Mouse (Mus musculus) kidney, adult 8-10 months (tissue): ENCODE data around the gene Kiz.
A peak's percentile ranks its signal among the peaks of the same experiment; 100 is the strongest.

ENCODE experiments used
- DNase-seq, 2 experiments: peaks; one replicate each; pipeline ENCODE4 v3.0.0; 2022

The Kiz gene

DNA sequence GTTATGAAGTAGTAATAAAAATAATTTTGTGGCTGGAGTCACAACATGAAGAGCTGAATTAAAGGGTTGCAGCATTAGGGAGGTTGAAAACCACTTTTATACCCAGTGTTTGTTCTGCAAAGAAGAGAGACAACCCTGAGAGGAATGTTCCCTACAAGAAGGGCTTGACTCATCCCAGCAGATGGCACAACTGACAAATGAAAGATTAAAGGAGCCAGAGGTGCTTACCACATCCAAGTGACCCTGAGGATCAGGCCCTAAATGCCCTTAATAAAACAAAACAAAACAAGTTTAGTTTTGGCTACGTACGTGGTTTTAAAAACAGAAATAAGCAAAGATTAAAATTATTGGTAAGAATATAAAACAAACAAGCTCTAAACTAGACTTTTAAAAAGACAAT, 129.2 kb downstream of the Kiz start:
- no peak for DNase-seq

DNA sequence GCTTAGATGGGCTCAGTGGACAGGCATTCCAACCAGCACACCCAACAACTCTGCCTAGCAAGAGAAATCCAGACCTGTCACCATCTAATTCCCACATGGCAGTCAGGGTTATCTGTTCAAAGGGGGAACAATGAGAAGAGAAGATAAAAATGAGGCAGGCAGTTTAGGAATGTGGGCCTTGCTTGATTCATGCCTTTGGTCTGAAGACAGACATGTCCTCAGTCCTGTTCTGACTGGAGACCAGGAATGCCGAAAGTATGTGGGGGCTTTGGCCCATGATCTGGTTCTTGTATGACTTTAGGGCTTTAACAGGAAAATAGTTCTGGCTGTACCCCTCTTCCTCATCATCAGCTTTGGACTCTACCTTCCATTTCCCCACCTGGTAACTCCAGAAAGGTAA, 130.1 kb downstream of the Kiz start:
- DNase-seq, result no peak

DNA sequence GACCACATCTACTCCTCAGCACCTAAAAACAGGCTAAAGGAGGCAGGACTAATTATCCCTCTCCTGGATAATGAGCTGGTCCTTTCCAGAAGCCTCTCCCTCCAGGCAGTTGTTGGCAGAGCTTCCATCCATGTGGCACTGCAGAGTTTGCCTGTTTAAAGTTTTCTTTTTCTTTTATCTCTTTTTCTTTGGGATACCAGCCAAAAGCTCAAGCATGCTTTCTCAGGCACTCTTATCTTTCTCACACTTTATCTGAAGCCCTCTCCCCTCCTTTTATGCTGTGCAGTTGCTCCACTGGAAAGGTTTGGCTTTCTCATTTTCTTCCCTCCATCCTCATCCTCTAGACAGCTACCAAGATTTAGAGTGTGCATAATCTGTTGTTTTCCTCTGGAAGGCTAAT, 130.8 kb downstream of the Kiz start:
- DNase-seq, result no peak

DNA sequence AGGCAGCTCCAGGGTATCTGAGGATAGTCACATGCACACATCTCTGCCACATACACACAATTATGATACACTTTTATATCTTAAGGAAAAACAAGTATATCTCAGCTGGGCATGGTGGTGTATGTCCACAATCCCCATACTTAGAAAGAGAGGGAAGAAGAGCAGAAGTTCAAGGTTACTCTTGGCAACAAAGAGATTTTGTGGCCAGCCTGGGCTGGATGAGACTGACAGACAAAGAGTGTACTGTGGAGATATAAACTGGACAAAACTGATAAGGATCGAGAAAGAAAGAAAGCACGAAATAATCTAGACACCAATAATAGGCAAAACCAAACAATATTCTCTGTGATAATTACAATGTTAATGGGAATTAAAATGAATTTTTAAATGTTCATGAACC, 151.6 kb downstream of the Kiz start:
- DNase-seq, result no peak

GRCm38 (mm10) chr2:147009084-147009483, 153.4 kb downstream of the Kiz start:
- DNase-seq, result no peak

GRCm38 (mm10) chr2:147010141-147010540, 154.5 kb downstream of the Kiz start:
- no peak for DNase-seq

DNA sequence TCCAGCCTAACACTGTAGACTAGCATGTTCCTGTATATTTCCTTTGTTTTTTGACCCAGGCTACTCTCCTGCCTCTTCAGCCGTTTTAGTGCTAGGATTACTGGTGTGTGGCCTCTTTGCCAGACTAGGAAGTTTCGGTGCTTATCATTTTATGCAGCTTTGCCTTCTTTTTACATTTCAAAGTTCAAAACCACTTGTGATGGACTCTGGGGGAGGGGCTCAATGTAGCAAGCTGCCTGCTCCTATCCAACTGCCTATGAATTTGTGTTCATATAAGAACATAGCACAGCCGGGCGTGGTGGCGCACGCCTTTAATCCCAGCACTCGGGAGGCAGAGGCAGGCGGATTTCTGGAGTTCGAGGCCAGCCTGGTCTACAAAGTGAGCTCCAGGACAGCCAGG, 155.3 kb downstream of the Kiz start:
- no peak for DNase-seq

DNA sequence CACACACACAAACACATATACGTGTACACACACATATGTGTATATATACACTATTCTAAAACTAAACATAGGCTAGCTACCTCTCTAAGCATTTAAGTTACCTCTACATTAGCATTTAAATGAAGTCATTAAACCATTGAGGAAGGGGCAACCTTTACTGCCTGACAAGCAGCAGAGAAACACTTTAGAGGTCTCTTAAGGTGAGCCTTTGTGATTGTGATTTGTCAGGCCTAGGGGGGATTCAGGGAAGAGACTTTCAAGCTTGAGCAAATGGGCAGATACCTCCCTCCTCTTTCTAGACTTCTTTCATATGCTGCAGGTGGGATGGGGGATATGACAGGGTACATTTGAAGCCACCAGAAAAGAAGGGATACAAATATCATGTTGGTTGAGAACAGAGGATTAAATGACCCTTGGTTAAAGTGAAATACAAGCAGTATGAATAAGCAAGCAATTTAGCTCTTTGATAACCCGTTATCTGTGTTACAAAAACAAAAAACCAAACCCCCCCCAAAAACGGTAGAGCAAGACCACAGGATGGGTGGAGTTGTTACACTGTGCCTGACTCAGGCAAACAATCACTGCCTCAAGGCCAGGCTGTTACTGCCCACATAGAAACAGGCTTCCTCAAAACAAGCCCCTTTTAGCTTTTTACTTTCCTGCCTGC, 155.9 kb downstream of the Kiz start:
- DNase-seq, result no peak

- no peak for DNase-seq
These were observed 156.5 kb downstream of the Kiz start for GRCm38 (mm10) chr2:147012141-147012622.

DNA sequence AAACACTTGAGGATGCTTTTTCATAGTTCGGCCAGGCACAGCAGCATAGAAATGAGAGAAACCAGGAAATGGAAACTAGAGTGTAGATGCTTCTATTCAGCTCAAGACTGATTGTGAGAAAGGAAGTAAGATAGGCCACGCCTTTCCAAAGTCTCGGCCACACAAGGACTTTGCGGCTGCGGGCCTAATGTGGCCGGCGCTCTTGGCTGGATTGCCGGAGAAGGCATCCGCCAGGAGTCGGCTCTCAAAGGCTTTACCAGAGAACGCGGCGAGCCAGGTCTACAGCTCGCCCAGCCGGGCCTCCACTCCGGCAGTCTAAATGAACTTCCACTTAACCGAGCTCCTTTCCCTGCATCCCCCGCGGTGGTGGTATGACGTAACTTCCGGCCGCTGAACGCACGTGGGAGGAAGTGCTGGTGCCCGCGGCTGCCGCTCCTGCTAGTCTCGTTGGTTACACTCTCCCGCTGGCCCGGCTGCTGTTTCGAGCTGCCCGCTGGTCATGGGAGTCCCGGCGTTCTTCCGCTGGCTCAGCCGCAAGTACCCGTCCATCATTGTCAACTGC, 157.0 kb downstream of the Kiz start, which contains the start of gene Xrn2:
Gene Xrn2, plus strand, starts transcription at position 374 of the 562 bp plus-strand sequence.
- peak; percentile 95 for DNase-seq

GRCm38 (mm10) chr2:147013194-147013969, 157.7 kb downstream of the Kiz start:
- DNase-seq, result peak; percentile 72 to 78

DNA sequence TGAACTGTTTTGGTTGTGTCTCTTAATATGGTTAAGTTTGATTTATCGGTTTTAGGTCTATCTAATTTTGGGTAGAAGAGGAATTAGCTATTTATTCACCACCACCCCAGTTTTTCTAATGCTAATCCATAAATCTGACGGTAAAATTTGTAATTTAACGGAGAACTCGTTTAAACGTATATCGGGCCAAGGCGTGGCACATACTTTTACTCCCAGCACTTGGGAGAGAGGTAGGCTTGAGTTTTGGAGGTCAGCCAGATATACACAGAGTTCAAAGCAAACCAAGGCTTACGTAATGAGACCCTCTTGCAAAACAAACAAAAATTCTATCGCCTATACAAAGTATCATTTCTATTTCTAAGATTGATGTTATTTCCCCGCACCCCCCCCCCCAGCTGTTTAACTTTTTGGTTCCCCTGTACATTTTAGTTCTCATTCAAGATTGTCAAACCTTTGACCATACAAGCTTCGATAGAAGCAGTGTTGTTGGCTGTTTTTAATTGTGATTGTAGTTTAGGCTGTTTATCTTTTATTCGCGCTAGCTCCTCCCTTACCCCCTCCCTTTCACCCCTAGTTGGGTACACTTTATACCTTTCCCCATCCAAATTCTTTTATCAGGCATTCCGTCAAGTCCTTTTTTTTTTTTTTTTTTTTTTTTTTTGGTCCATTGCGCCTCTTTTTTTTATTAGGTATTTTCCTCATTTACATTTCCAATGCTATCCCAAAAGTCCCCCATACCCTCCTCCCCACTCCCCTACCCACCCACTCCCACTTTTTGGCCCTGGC, 158.6 kb downstream of the Kiz start:
- DNase-seq, result peak in 1 of 2 experiments; percentile 32
